Mouse (Mus musculus) kidney, embryonic 15.5 days (tissue): Measurements from ENCODE around the gene Perm1. TPM values are rescaled to one million over a fixed set of nuclear protein-coding genes. Genes with fewer than 3 reads are reported as not detected.

ENCODE experiments used
- ATAC-seq: fragments of 200-750 bp; cut with Nextera tagmentation; replicated peaks from 2 replicates; pipeline ENCODE4 v1.8.0; 2017; ENCODE audit warnings: moderate TSS enrichment; ENCODE audit not compliant: low FRiP score
- H3K27ac ChIP-seq: fragments of 300-500 bp; sonication (generic); 2 replicates; pipeline ENCODE4 v1.5.1; 2015; ENCODE audit warnings: mild to moderate bottlenecking, inconsistent platforms
- H3K27me3 ChIP-seq: fragments of 300-500 bp; sonication (generic); 2 replicates; pipeline ENCODE4 v1.6.1; 2015; ENCODE audit warnings: inconsistent platforms
- H3K36me3 ChIP-seq: fragments of 300-500 bp; sonication (generic); 2 replicates; pipeline ENCODE4 v1.6.1; 2015; ENCODE audit warnings: inconsistent platforms
- H3K4me1 ChIP-seq: fragments of 300-500 bp; sonication (generic); 2 replicates; pipeline ENCODE4 v1.6.1; 2015; ENCODE audit warnings: inconsistent platforms
- H3K4me2 ChIP-seq: fragments of 300-500 bp; sonication (generic); 2 replicates; pipeline ENCODE4 v1.6.1; 2015; ENCODE audit warnings: moderate library complexity, mild to moderate bottlenecking, inconsistent platforms
- H3K4me3 ChIP-seq: fragments of 300-500 bp; sonication (generic); replicated peaks from 2 replicates; pipeline ENCODE4 v1.5.1; 2015; ENCODE audit warnings: mild to moderate bottlenecking, inconsistent platforms
- H3K9ac ChIP-seq: fragments of 300-500 bp; sonication (generic); 2 replicates; pipeline ENCODE4 v1.6.1; 2015; ENCODE audit warnings: mild to moderate bottlenecking, inconsistent platforms
- H3K9me3 ChIP-seq: fragments of 300-500 bp; sonication (generic); replicated peaks from 2 replicates; pipeline ENCODE4 v1.6.1; 2016; ENCODE audit warnings: inconsistent platforms
- WGBS: fragments of 180-500 bp; shearing (Covaris S2); methylation state at CpG from one replicate; pipeline ENCODE4 v1.1.7; 2015; ENCODE audit warnings: mixed read lengths; 5-methylcytosine and 5-hydroxymethylcytosine counted together
- polyA plus RNA-seq: library from polyadenylated mRNA; unstranded; fragments of >200 nt; fragmentation: Nextera tagmentation; extraction: Ambion mirVana; gene quantifications from 2 replicates; pipeline ENCODE4 v1.2.1, GENCODE M21; 2015

Gene Perm1
- polyA plus RNA-seq, 1 experiment from 2014 or later = 0.84 TPM

- H3K27ac ChIP-seq = peak within 1 kb of the TSS; percentile 70
- peaks cover 33% of the 10 kb centered on the region for H3K4me1 ChIP-seq
- 0% methylated on average over 33 of the region's 39 CpGs for WGBS
- peak within 1 kb of the TSS; percentile 92 for H3K4me2 ChIP-seq
- ATAC-seq = peak; percentile 84
- H3K36me3 ChIP-seq = 0 out of 2 replicates have a peak, but pooled peaks cover 3% of the 10 kb centered on the region
- no peaks in the 10 kb centered on the region for H3K9me3 ChIP-seq
- H3K4me3 ChIP-seq = peak within 1 kb of the TSS; percentile 56
- peaks cover 15% of the 10 kb centered on the region for H3K27me3 ChIP-seq
- peak within 1 kb of the TSS; percentile 57 for H3K9ac ChIP-seq
These were observed 12.7 kb upstream of the Perm1 start, which contains the start of gene AW011738 for GRCm38 (mm10) chr4:156203001-156203412. Gene AW011738 (plus strand): TSS chr4:156203304.

GRCm38 (mm10) chr4:156203413-156204131, 12.1 kb upstream of the Perm1 start:
- peak; percentile 46 for ATAC-seq
- H3K36me3 ChIP-seq = 0 out of 2 replicates have a peak, but pooled peaks cover 3% of the 10 kb centered on the region
- peaks cover 15% of the 10 kb centered on the region for H3K27me3 ChIP-seq
- H3K9me3 ChIP-seq = no peaks in the 10 kb centered on the region
- H3K4me2 ChIP-seq = peak overlapping the region; percentile 92
- peaks cover 31% of the 10 kb centered on the region for H3K4me1 ChIP-seq
- WGBS = 1% methylated on average over 49 of the region's 49 CpGs
- H3K9ac ChIP-seq = peak overlapping the region; percentile 57
- peak overlapping the region; percentile 56 for H3K4me3 ChIP-seq
- H3K27ac ChIP-seq = peak overlapping the region; percentile 70

- no peak for ATAC-seq
- Histone ChIP-seq H3K27ac (no peak overlapping the region), H3K36me3 (0 out of 2 replicates have a peak, but pooled peaks cover 3% of the 10 kb centered on the region), H3K9ac (no peak overlapping the region), H3K4me1 (peaks cover 11% of the 10 kb centered on the region; the same call in 1 of the 2 replicates), H3K27me3 (peaks cover 12% of the 10 kb centered on the region), H3K9me3 (no peaks in the 10 kb centered on the region), H3K4me2 (no peak overlapping the region), H3K4me3 (no peak overlapping the region)
- WGBS = 80% methylated on average over 4 of the region's 4 CpGs
These were observed 6.8 kb upstream of the Perm1 start for GRCm38 (mm10) chr4:156208872-156209271.

- no peak overlapping the region for H3K9ac ChIP-seq
- H3K36me3 ChIP-seq = 0 out of 2 replicates have a peak, but pooled peaks cover 3% of the 10 kb centered on the region
- H3K27me3 ChIP-seq = peaks cover 3% of the 10 kb centered on the region; the same call in 1 of the 2 replicates
- no peak overlapping the region for H3K27ac ChIP-seq
- no peak overlapping the region for H3K4me3 ChIP-seq
- no peaks in the 10 kb centered on the region for H3K9me3 ChIP-seq
- no peak overlapping the region for H3K4me2 ChIP-seq
- WGBS = 69% methylated on average over 13 of the region's 13 CpGs
- 0 out of 2 replicates have a peak, but pooled peaks cover 3% of the 10 kb centered on the region for H3K4me1 ChIP-seq
- no peak for ATAC-seq
These were observed 5.6 kb upstream of the Perm1 start for GRCm38 (mm10) chr4:156209963-156210635.

- Histone ChIP-seq H3K4me3 (no peak overlapping the region), H3K27ac (no peak overlapping the region), H3K4me1 (no peaks in the 10 kb centered on the region), H3K4me2 (no peak overlapping the region), H3K36me3 (no peaks in the 10 kb centered on the region), H3K9me3 (no peaks in the 10 kb centered on the region), H3K9ac (no peak overlapping the region), H3K27me3 (no peaks in the 10 kb centered on the region)
- no peak for ATAC-seq
- WGBS = 91% methylated on average over 13 of the region's 13 CpGs
These were observed 2.5 kb upstream of the Perm1 start for GRCm38 (mm10) chr4:156213134-156213533.

- no peak for ATAC-seq
- Histone ChIP-seq H3K4me1 (no peaks in the 10 kb centered on the region), H3K9ac (no peak overlapping the region), H3K27me3 (no peaks in the 10 kb centered on the region), H3K4me3 (no peak overlapping the region), H3K27ac (no peak overlapping the region), H3K4me2 (no peak overlapping the region), H3K9me3 (no peaks in the 10 kb centered on the region), H3K36me3 (no peaks in the 10 kb centered on the region)
- 81% methylated on average over 2 of the region's 2 CpGs for WGBS
These were observed 528 bp downstream of the Perm1 start for GRCm38 (mm10) chr4:156216196-156216595.

GRCm38 (mm10) chr4:156217022-156217669, 1.5 kb downstream of the Perm1 start:
- H3K36me3 ChIP-seq = no peaks in the 10 kb centered on the region
- no peaks in the 10 kb centered on the region for H3K9me3 ChIP-seq
- H3K27me3 ChIP-seq = no peaks in the 10 kb centered on the region
- no peak overlapping the region for H3K4me3 ChIP-seq
- H3K27ac ChIP-seq = no peak overlapping the region
- H3K9ac ChIP-seq = no peak overlapping the region
- H3K4me1 ChIP-seq = no peaks in the 10 kb centered on the region
- no peak overlapping the region for H3K4me2 ChIP-seq
- ATAC-seq = no peak
- WGBS = 77% methylated on average over 16 of the region's 16 CpGs

- no peaks in the 10 kb centered on the region for H3K9me3 ChIP-seq
- no peak overlapping the region for H3K27ac ChIP-seq
- no peaks in the 10 kb centered on the region for H3K27me3 ChIP-seq
- 79% methylated on average over 16 of the region's 16 CpGs for WGBS
- no peak for ATAC-seq
- H3K4me3 ChIP-seq = no peak overlapping the region
- H3K4me2 ChIP-seq = no peak overlapping the region
- no peaks in the 10 kb centered on the region for H3K4me1 ChIP-seq
- H3K9ac ChIP-seq = no peak overlapping the region
- no peaks in the 10 kb centered on the region for H3K36me3 ChIP-seq
These were observed 2.2 kb downstream of the Perm1 start for GRCm38 (mm10) chr4:156217838-156218237.

GRCm38 (mm10) chr4:156219936-156220335, 4.3 kb downstream of the Perm1 start:
- H3K9me3 ChIP-seq = no peaks in the 10 kb centered on the region
- H3K4me1 ChIP-seq = no peaks in the 10 kb centered on the region
- no peaks in the 10 kb centered on the region for H3K27me3 ChIP-seq
- no peak overlapping the region for H3K4me3 ChIP-seq
- no peak for ATAC-seq
- H3K9ac ChIP-seq = no peak overlapping the region
- no peaks in the 10 kb centered on the region for H3K36me3 ChIP-seq
- H3K4me2 ChIP-seq = no peak overlapping the region
- 89% methylated on average over 11 of the region's 11 CpGs for WGBS
- H3K27ac ChIP-seq = no peak overlapping the region

GRCm38 (mm10) chr4:156224276-156224675, 8.6 kb downstream of the Perm1 start:
- no peaks in the 10 kb centered on the region for H3K9me3 ChIP-seq
- no peak overlapping the region for H3K27ac ChIP-seq
- no peak overlapping the region for H3K4me2 ChIP-seq
- no peak overlapping the region for H3K9ac ChIP-seq
- no peak overlapping the region for H3K4me3 ChIP-seq
- no peaks in the 10 kb centered on the region for H3K27me3 ChIP-seq
- 88% methylated on average over 2 of the region's 2 CpGs for WGBS
- peaks cover 6% of the 10 kb centered on the region for H3K36me3 ChIP-seq
- peaks cover 11% of the 10 kb centered on the region for H3K4me1 ChIP-seq
- ATAC-seq = no peak

- H3K36me3 ChIP-seq = peaks cover 42% of the 10 kb centered on the region
- no peaks in the 10 kb centered on the region for H3K27me3 ChIP-seq
- peak overlapping the region; percentile 39 for H3K4me2 ChIP-seq
- H3K9me3 ChIP-seq = no peaks in the 10 kb centered on the region
- H3K4me3 ChIP-seq = peak overlapping the region; percentile 12
- 37% methylated on average over 18 of the region's 18 CpGs for WGBS
- 0 out of 2 replicates have a peak, but pooled peaks have one; percentile 23 for ATAC-seq
- no peak overlapping the region for H3K27ac ChIP-seq
- peaks cover 11% of the 10 kb centered on the region for H3K4me1 ChIP-seq
- no peak overlapping the region for H3K9ac ChIP-seq
These were observed 12.2 kb downstream of the Perm1 start for GRCm38 (mm10) chr4:156227752-156228392.
